Mouse (Mus musculus): ENCODE results near the gene Cd36.

Gene Cd36

DNA sequence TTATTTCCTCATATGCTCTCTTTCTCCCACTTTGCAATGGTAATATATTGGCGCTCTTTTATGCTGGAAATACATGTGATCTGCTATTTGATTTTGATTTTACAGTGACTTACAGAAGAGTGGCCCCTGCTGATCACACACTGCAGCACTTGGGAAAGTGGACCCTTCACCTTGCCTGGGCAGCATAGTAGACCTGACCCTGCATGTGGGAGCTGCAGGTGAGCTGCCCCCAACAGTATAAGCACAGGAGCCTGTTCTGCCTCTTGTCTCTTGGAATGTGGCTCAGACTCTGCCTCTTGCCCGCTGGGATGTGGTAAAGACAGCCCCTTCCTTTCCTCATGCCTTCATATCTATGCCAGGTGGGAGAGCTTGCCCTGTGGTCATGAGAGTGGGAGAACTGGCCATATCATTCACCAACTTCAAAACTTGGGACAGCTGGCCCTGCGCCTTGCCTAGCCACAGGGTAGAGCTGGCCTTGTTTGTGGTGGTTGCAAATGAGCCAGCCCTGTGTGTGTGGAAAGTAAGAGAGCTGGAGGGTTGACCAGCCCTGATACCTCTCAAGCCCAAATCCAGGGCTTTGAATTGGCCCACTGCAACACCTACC, 81.7 kb downstream of the Cd36 start:
- no peak for DNase-seq (ENCODE audit: low spot score in 2 of 2)

DNA sequence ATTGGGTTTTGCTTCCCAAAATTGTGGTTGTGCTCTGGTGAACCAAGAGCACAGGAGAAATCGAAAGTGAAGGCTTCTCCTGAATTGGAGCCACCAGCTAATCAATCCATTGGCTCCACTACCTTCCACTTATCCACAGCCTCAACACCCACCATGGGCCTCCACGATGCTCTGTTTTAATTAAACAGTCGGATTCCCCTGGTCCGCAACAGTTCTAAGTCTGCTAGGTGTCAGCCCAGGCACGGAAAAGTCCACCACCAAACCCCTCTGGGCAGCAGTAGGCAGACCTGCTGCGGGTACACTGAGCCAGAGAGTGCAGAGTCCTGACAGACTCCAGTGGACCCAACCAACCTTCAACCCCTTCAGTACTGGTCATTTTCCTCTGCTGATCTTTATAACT, 112.0 kb downstream of the Cd36 start:
- DNase-seq (ENCODE audit: low spot score in 2 of 2), result no peak

DNA sequence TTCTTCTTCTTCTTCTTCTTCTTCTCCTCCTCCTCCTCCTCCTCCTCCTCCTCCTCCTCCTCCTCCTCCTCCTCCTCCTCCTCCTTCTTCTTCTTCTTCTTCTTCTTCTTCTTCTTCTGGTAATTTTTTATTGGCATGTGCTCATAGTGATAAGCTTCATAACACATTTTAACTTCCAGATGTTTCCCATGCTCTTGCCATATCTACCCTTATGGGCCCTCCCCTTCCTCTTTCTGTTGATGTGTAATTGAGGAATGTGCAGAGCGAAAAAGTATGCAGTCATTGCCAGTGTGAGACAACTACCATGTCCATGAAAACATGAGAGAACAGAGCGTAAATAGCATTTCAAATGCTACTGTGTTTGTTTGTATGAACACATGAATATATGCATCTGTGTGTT, 118.3 kb downstream of the Cd36 start:
- no peak for DNase-seq (ENCODE audit: low spot score in 2 of 2)

DNA sequence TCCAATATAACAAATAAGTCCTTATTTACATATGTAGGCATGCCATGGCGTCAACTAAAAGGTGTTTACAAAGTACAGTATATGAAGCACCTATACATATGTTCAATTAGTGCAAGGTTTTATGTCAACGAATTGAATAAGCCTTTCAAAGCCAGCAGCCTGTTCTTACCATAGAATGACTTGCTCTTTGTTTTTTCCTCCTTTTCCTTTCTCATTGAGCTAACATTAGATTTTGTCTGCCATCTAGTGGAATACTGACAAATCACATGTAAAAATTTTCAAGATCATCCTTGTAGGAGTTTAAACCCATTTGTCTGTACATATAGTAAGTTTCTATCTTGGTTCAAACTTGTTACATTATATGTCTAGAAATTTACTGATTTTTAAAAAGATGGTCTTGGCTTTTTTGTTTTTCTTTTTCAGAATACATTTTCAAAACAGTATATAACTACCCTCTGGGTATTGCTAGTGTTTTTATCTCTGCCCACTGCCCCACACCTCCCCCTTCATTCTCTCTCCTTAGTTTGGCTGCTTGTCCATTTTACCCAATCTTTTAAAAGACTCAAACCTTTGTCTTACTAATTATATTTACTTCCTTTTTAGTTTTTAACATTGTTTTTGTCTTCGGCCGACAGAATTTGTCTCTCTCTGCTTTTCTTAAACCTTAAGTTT, 122.5 kb downstream of the Cd36 start:
- DNase-seq (ENCODE audit: low spot score in 2 of 2), result no peak

DNA sequence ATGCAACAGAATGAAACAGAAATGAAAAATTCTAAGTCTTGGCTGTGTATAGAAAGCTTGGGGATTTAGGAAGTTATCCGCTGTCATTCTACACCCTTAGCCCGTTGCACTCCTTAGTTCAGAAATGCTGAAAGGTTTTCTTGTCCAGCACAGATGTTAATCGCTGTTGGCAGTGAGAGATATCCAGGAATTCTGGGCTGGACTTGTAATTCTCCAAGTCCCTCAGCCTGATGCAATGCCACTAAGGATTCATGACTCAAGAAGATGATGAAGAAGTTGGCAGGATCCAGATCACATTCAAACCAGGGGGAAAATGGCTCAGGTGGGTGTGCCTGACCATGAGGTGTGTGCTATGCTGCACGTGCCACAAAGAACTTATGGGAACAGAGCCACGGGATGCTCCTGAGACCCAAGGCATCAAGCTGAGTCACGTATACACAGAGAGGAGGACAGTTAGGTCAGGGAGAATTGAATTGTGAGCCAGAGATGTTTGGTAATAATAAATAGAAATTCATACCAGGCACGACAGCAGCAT, 135.1 kb downstream of the Cd36 start:
- no peak for DNase-seq (ENCODE audit: low spot score in 2 of 2)

DNA sequence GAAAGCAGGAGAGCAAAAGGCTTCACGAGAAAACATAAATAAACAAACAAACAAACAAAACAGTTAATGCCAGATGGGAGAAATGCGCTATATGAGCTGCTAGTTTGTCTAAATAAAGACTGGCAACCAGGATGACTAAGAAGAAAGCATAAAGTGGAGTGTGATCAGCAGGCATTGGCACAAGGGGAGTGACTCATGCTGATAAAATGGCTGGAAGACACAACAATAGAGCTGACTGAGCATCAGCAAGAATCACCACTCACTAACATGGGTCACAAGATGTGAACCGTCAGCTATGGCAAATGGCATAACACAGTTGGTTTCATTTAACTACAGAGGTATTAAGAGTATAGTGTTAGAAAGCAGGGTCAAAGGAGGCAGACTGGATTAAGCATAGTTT, 140.3 kb downstream of the Cd36 start:
- DNase-seq (ENCODE audit: low spot score in 2 of 2), result no peak

DNA sequence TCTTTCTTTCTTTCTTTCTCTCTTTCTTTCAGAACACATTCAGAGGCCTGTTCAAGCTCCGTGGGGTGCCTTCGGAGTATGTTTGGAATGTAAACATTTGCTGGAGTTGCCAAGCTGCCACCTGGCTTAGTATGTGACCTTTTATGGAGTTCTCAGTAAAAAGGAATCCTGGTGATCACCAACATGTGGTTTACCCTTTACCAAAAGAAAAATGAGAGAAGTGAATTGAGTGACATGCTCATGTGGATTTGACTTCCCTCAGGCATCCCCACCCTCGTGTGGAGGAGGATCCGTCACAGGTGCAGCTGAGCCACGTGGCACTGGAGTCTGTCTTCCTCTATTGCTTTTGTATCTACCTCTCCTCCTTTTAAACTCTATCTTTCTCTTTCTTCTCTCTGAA, 141.5 kb downstream of the Cd36 start:
- no peak for DNase-seq (ENCODE audit: low spot score in 2 of 2)

DNA sequence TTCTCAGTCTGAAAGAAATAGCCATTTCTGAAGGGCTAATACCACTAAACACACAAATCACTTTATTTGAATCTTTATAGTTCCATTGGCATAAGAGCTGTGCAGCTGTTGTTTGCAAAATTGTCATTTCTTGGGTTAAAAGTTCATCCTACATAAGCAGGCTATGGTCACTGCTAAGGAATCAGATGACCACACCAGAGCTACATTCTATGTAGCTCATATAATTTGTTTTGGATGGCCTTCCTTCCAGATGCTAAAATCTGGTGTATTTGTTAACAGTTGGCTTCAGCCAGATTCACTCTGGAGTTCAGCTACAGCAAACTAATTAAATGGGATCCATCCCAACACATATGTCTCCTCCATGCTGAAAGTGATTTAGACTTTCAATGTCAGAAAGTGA, 142.1 kb downstream of the Cd36 start:
- no peak for DNase-seq (ENCODE audit: low spot score in 2 of 2)

DNA sequence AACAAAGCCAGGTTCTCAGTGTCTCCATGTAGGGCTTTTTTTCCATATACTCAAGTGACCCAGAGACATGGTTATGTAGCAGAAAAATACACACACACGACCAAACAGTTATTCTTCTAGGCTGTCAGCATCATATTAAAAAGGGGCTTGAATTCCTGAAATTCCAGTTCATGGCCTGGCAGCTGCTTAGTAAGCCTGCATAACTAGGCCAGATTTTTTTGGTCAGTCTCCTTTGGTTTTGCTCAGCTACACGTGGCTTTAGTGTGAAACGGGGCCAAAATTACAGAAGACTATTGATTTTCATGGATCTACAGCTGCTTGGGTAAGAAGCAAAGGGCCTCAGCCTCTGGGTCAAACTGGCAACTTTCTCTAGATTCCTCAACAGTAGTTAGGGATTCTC, 148.8 kb downstream of the Cd36 start:
- no peak for DNase-seq (ENCODE audit: low spot score in 2 of 2)
